Mouse (Mus musculus): ENCODE results near the gene Mertk. TPM values are rescaled to one million over a fixed set of nuclear protein-coding genes. Genes with fewer than 3 reads are reported as not detected.

Gene Mertk
- polyA plus RNA-seq, 1 experiment from 2014 or later: 3.6 TPM

DNA sequence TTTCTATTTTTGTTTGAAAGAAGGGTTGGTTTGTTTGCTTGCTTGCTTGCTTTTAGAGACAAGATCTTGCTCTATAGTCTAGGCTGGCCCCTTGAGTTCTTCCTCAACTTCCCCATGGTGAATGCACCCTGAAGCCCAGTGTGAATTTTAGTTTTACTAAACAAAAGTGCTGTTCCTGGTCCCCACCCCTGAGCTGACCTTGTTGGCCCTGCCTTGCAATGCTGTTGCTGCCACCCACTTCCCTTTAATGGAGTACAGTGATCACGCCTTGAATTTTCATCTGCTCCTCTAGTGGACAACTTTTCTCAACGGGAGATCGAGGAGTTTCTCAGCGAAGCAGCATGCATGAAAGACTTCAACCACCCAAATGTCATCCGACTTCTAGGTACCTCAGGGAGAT, 83.5 kb downstream of the Mertk start:
- H3K4me2 ChIP-seq (replicated peaks): no peak overlapping the region
- H3K4me1 ChIP-seq: peaks cover 4% of the 10 kb centered on the region; the same call in 1 of the 2 replicates
- no peak for ATAC-seq (ENCODE audit: low FRiP score, low read depth)
- H3K9ac ChIP-seq: no peak overlapping the region
- H3K36me3 ChIP-seq: no peaks in the 10 kb centered on the region
- H3K4me3 ChIP-seq: no peak overlapping the region
- no peaks in the 10 kb centered on the region for H3K9me3 ChIP-seq
- WGBS: 92% methylated on average over 5 of the region's 5 CpGs
- no peak overlapping the region for H3K27ac ChIP-seq
- no peaks in the 10 kb centered on the region for H3K27me3 ChIP-seq (replicated peaks)

DNA sequence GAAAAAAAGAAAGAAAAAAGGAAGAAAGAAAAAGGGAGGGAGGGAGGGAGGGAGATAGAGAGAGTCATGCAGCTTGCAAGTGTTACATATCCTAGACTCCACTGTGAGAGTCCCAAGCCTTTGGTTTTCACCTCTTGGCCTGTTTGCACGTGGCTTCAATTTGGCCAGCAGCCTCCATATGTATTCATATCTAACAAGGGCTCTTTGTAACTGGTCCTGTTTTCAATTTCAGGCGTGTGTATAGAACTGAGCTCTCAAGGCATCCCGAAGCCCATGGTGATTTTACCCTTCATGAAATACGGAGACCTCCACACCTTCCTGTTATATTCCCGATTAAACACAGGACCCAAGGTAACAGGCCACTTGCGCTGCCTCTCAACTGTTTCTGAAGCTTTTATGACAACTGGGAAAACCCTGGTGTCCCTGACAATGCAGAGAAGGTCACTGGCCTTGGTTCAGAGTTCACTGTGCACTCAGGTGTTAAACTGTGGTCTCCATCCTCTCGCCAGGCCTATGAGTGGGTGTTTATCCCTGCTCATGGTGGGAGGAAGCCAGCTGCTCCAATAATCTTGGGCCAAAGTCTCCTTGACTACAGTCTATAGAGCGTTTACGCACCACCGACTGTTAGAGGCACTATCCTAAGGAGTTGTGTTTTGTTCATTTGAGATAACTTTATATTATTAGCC, 85.0 kb downstream of the Mertk start:
- H3K4me2 ChIP-seq (replicated peaks): no peak overlapping the region
- H3K27ac ChIP-seq: no peak overlapping the region

DNA sequence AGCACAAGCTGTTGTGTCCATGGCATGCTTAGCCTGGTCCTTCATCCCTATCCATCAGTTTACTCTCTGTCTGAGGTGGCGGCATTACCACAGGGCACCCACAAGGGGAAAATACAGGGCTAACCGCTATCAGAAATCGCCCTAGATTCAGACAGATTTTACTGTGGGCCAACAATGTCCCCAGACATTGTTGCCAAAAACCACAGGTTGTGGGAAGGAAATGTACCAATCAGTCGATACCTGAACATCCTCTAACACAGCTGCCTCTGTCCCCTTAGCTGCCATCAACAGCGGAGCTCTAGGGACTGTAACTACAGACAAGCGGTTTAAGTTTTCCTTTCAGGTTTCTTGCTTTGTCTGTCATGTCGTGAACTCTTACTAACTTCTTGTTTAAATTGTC, 86.1 kb downstream of the Mertk start:
- 90% methylated on average over 7 of the region's 7 CpGs for WGBS
- no peak overlapping the region for H3K9ac ChIP-seq
- no peak overlapping the region for H3K27ac ChIP-seq
- H3K9me3 ChIP-seq: no peaks in the 10 kb centered on the region
- no peaks in the 10 kb centered on the region for H3K36me3 ChIP-seq
- no peak overlapping the region for H3K4me2 ChIP-seq (replicated peaks)
- H3K4me1 ChIP-seq: peaks cover 4% of the 10 kb centered on the region; the same call in 1 of the 2 replicates
- H3K4me3 ChIP-seq: no peak overlapping the region
- ATAC-seq (ENCODE audit: low FRiP score, low read depth): no peak
- no peaks in the 10 kb centered on the region for H3K27me3 ChIP-seq (replicated peaks)

More for the DNA sequence above, 85.0 kb downstream of the Mertk start:
- no peaks in the 10 kb centered on the region for H3K27me3 ChIP-seq (replicated peaks)
- no peak for ATAC-seq (ENCODE audit: low FRiP score, low read depth)
- peaks cover 4% of the 10 kb centered on the region; the same call in 1 of the 2 replicates for H3K4me1 ChIP-seq
- no peaks in the 10 kb centered on the region for H3K36me3 ChIP-seq
- WGBS: 79% methylated on average over 10 of the region's 10 CpGs
- H3K9me3 ChIP-seq: no peaks in the 10 kb centered on the region
- no peak overlapping the region for H3K4me3 ChIP-seq
- H3K9ac ChIP-seq: no peak overlapping the region

DNA sequence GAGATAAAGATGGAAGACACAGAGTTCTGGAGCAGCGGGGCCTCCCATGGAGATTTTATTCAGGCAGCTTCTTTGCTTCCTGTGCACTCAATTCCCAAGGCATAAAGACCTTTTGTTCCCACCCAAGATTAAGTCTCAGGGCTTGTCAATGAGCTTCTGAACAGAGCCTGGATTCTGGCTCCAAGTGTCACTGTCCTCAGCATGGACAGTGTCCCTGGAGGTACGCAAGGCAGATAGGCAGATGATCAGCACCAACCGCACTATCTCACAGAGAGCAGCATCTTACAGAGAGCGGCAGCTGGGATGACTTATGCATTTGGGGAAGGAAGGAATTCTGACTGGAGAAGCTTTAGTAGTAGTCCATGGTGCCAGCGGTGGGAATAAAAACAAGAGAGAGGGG, 87.6 kb downstream of the Mertk start:
- no peaks in the 10 kb centered on the region for H3K9me3 ChIP-seq
- H3K36me3 ChIP-seq: no peaks in the 10 kb centered on the region
- no peak overlapping the region for H3K9ac ChIP-seq
- H3K4me2 ChIP-seq (replicated peaks): no peak overlapping the region
- H3K27ac ChIP-seq: no peak overlapping the region
- no peak overlapping the region for H3K4me3 ChIP-seq
- H3K4me1 ChIP-seq: peaks cover 4% of the 10 kb centered on the region; the same call in 1 of the 2 replicates
- no peaks in the 10 kb centered on the region for H3K27me3 ChIP-seq (replicated peaks)
- 62% methylated on average over 5 of the region's 5 CpGs for WGBS
- no peak for ATAC-seq (ENCODE audit: low FRiP score, low read depth)

DNA sequence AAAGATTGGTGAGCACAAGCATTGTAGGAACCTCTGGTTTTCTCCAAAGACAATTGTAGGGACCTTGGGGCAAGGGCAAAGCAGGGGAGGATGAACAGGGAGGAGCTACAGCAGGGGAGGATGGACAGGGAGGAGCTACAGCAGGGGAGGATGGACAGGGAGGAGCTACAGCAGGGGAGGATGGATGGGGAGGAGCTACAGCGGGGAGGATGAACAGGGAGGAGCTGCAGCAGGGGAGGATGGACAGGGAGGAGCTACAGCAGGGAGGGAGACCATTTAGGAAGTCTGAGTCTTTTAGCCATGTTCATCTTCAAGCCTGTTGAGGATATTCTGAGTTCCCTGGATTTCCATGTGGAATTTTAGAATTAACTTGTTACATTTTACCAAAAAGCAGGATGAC, 88.0 kb downstream of the Mertk start:
- Histone ChIP-seq H3K4me2 (replicated peaks) (no peak overlapping the region), H3K9me3 (no peaks in the 10 kb centered on the region), H3K27ac (no peak overlapping the region), H3K4me3 (no peak overlapping the region), H3K4me1 (peaks cover 4% of the 10 kb centered on the region; the same call in 1 of the 2 replicates), H3K9ac (no peak overlapping the region), H3K27me3 (replicated peaks) (no peaks in the 10 kb centered on the region), H3K36me3 (no peaks in the 10 kb centered on the region)
- ATAC-seq (ENCODE audit: low FRiP score, low read depth): no peak
- 76% methylated on average over 1 of the region's 1 CpGs for WGBS

DNA sequence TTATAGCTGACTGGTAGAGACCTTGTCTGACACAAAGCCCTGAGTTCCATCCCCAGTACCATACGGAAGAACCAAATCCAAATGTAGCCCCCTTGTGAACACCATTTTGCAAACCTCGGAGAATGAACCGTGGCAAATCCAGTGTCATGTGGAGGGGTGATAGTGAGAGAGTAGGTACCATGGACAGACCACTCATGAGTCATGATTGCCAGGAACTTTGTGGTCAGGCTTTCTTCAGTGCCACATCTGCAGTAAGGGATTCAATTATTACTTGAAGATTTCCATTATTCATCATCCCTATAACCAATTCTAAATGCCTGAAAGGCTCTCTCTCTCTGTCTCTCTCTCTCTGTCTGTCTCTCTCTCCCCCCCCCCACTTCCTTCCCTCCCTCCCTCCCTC, 89.0 kb downstream of the Mertk start:
- no peak overlapping the region for H3K4me2 ChIP-seq (replicated peaks)
- no peaks in the 10 kb centered on the region for H3K27me3 ChIP-seq (replicated peaks)
- H3K9ac ChIP-seq: no peak overlapping the region
- no peak overlapping the region for H3K4me3 ChIP-seq
- no peaks in the 10 kb centered on the region for H3K9me3 ChIP-seq
- H3K27ac ChIP-seq: no peak overlapping the region
- H3K4me1 ChIP-seq: peaks cover 4% of the 10 kb centered on the region; the same call in 1 of the 2 replicates
- no peak for ATAC-seq (ENCODE audit: low FRiP score, low read depth)
- H3K36me3 ChIP-seq: no peaks in the 10 kb centered on the region
- WGBS: 90% methylated on average over 3 of the region's 3 CpGs

DNA sequence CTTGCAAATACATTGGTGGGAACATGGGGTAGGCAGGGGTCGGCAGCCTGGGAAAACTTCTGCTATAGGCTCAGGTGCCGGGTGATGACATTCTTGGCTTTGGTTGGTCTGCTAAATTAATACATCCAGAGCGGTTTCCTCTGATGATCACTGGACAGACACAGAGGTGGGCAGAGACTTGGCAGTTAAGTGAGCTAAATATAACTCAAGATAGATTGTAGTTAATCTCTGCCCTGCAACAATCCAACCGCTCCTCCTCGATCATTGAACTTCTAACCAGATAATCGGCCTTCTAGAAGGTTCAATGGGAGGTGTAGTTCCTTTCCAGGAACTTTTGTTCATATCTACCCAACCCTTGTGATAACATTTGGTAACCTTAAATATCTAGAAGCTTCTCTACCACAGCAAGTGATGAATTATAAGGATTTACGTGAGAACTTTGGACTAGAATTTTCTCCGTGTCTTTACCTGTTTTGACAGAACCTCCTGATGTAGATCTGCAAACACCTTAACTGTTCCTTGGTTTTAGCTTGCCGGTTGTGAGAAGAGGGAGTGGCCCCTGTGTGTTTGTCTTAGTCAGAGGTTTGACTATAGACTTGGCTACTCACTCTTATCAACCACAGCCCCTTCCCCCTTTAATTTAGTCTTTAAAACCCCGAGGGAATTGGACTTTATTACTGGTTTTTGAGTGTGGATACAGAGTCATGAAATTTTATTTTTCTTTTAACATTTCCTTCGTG, 92.3 kb downstream of the Mertk start:
- H3K27ac ChIP-seq: no peak overlapping the region
- no peak overlapping the region for H3K9ac ChIP-seq
- H3K4me3 ChIP-seq: no peak overlapping the region
- H3K4me2 ChIP-seq (replicated peaks): no peak overlapping the region
- H3K36me3 ChIP-seq: no peaks in the 10 kb centered on the region
- no peaks in the 10 kb centered on the region for H3K9me3 ChIP-seq
- no peak for ATAC-seq (ENCODE audit: low FRiP score, low read depth)
- peaks cover 12% of the 10 kb centered on the region for H3K4me1 ChIP-seq
- 90% methylated on average over 11 of the region's 11 CpGs for WGBS
- H3K27me3 ChIP-seq (replicated peaks): no peaks in the 10 kb centered on the region

DNA sequence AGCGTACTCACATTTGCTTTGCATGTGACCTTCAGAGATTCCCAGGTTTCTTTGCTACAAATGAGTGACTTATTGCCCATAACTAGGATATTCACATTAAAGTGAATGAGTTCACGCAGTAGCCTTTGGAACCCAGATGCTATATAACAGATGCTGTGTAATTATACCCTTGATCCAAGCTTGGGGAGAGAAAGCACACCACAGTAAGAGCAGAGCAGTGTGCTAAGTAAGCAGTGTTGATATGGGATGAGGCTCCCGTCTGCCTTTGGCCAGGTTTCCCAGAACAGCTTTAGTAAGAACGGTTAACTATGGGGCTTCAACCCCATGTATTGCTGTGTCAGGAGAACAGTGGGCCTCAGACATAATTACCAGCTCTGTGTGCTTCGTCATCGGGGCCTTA, 95.2 kb downstream of the Mertk start:
- Histone ChIP-seq H3K4me2 (replicated peaks) (no peak overlapping the region), H3K4me3 (no peak overlapping the region), H3K4me1 (peaks cover 8% of the 10 kb centered on the region), H3K27ac (no peak overlapping the region), H3K36me3 (no peaks in the 10 kb centered on the region), H3K27me3 (replicated peaks) (no peaks in the 10 kb centered on the region), H3K9ac (no peak overlapping the region), H3K9me3 (no peaks in the 10 kb centered on the region)
- no peak for ATAC-seq (ENCODE audit: low FRiP score, low read depth)
- WGBS: 57% methylated on average over 6 of the region's 6 CpGs

DNA sequence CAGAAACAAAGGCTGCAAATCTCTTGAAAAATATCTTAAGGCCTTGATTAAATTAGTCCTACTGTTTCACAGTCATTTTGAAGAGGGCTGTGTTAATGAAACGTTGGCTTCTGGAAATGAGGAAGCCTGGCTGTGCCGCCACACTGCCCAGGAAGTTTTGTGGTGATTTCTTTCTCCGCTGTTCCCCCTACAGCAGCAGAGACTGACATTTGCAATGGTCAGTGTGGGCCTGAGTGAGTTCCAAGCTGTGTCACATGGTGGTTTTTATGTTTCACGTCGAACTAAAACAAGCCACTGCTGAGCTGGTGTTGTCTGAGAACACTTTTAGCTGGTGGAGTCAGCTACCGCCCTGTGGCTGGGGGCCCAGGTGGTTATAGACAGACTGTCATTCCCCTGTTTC, 97.7 kb downstream of the Mertk start:
- Histone ChIP-seq H3K27me3 (replicated peaks) (no peaks in the 10 kb centered on the region), H3K4me3 (no peak overlapping the region), H3K27ac (no peak overlapping the region), H3K9me3 (no peaks in the 10 kb centered on the region), H3K9ac (no peak overlapping the region), H3K4me1 (peaks cover 8% of the 10 kb centered on the region), H3K4me2 (replicated peaks) (no peak overlapping the region), H3K36me3 (no peaks in the 10 kb centered on the region)
- no peak for ATAC-seq (ENCODE audit: low FRiP score, low read depth)
- WGBS: 84% methylated on average over 6 of the region's 6 CpGs

DNA sequence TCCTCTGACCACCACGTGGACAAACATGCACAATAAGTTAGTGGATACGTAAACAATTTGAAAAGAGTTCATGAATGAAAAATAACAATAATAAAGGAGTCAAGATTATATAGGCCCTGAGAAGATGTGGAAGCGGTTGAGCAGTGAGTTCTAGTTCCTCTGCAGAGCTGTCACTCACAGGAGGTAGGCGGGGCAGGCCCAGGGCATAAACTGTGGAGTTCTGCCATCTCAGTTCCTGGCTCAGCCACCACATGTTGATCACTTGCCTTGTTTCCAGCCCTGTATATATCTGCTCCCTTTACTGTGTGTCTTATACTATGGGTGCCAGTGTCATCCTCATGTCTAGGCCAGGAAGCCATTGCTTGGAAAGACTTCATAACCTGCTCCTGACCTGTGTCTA, 104.7 kb downstream of the Mertk start:
- H3K4me1 ChIP-seq: no peaks in the 10 kb centered on the region
- H3K9me3 ChIP-seq: no peaks in the 10 kb centered on the region
- 89% methylated on average over 4 of the region's 4 CpGs for WGBS
- no peak for ATAC-seq (ENCODE audit: low FRiP score, low read depth)
- H3K27ac ChIP-seq: no peak overlapping the region
- no peak overlapping the region for H3K4me2 ChIP-seq (replicated peaks)
- no peak overlapping the region for H3K9ac ChIP-seq
- H3K36me3 ChIP-seq: no peaks in the 10 kb centered on the region
- no peak overlapping the region for H3K4me3 ChIP-seq
- H3K27me3 ChIP-seq (replicated peaks): no peaks in the 10 kb centered on the region

DNA sequence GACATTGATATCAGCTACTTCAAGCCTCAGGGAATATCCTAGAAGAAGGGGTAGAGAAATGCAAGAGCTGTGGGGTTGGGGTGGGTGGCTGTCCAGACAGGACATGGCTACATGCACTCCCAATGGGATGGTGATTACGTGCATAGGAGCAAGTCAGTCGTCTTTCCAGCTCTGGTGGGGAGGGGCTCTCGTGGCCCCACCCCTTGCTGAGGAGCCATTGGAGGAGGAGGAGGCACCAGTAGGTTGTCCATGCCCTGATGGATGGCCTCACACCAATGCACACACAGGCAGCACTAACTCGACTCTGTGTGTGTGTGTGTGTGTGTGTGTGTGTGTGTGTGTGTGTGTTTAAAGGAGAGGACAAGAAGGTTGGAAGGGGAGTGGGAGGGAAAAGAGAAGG, 106.6 kb downstream of the Mertk start:
- H3K4me2 ChIP-seq (replicated peaks): no peak overlapping the region
- ATAC-seq (ENCODE audit: low FRiP score, low read depth): no peak
- H3K4me1 ChIP-seq: no peaks in the 10 kb centered on the region
- H3K27ac ChIP-seq: no peak overlapping the region
- no peaks in the 10 kb centered on the region for H3K27me3 ChIP-seq (replicated peaks)
- H3K36me3 ChIP-seq: no peaks in the 10 kb centered on the region
- no peak overlapping the region for H3K4me3 ChIP-seq
- no peaks in the 10 kb centered on the region for H3K9me3 ChIP-seq
- H3K9ac ChIP-seq: no peak overlapping the region
- WGBS: 69% methylated on average over 4 of the region's 4 CpGs

DNA sequence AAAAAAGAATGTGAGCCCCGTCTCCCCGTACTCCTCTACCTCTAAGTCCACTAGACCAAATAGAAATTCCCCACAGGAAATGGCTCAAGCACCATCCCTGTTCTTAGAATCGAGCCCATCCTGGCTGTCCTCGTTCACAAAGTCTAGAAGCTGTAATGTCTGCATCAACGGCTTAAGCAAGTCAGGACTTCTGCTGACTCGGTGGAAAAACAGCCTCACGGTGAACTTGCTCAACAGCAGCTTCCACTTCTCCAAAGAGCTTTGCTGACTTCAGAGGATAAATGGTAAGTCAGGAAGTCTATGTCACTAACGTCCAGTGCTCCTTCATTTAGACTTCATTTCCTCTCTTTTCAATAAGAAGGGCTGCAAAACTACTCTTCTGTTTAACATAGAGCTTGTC, 107.8 kb downstream of the Mertk start:
- Histone ChIP-seq H3K9ac (no peak overlapping the region), H3K36me3 (no peaks in the 10 kb centered on the region), H3K27ac (no peak overlapping the region), H3K4me1 (no peaks in the 10 kb centered on the region), H3K9me3 (no peaks in the 10 kb centered on the region), H3K27me3 (replicated peaks) (no peaks in the 10 kb centered on the region), H3K4me2 (replicated peaks) (no peak overlapping the region), H3K4me3 (no peak overlapping the region)
- no peak for ATAC-seq (ENCODE audit: low FRiP score, low read depth)
- WGBS: 82% methylated on average over 8 of the region's 8 CpGs

DNA sequence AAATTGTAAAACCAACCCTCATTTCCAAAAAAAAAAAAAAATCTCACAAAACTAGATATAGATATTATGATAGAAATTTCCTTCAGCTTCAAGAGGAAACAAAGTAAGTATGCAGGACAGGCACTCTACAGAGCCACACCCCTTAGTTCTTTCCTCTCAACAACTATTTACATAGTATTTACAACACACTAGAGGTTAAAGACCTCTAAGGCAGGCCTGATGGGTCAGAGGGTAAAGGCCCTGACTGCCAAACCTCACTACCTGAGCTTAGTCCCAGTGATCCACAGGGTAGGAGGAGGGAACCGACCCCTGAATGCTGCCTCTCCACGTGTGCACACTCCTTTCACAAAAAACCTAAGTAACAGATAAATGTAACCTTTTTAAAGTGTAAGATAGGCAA, 114.0 kb downstream of the Mertk start:
- Histone ChIP-seq H3K27ac (no peak overlapping the region), H3K9ac (no peak overlapping the region), H3K4me1 (no peaks in the 10 kb centered on the region), H3K9me3 (no peaks in the 10 kb centered on the region), H3K27me3 (replicated peaks) (no peaks in the 10 kb centered on the region), H3K36me3 (no peaks in the 10 kb centered on the region), H3K4me3 (no peak overlapping the region), H3K4me2 (replicated peaks) (no peak overlapping the region)
- 22% methylated on average over 2 of the region's 2 CpGs for WGBS
- ATAC-seq (ENCODE audit: low FRiP score, low read depth): no peak

Data from neural tube, embryonic 12.5 days (tissue).